Mouse (Mus musculus) layer of hippocampus, adult 9-10 months (tissue): Measurements from ENCODE around the gene Fam20c.

Source experiments
- DNase-seq: peaks from one replicate; pipeline ENCODE4 v3.0.0; 2022; ENCODE audit warnings: low spot score

The Fam20c gene

DNA sequence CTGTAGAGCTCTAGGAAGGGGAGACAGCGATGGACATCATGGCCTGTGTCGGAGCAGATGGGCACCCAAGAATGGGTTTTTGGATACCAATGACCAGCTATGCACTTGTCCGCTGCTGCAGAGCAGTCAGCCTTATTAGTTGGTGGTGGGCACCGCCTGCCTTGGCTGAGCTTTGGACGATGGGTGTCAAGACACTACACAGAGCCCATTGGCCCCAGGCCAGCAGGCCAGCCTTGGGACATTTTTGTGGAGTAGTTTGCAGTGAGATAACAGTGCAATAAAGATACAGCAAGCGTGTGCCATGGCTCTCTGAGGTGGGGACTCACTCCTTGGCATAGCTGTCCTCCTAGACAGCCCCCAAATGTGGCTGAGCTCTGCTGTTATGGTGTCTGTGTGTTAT lies 55.5 kb downstream of the Fam20c start:
- DNase-seq = no peak

DNA sequence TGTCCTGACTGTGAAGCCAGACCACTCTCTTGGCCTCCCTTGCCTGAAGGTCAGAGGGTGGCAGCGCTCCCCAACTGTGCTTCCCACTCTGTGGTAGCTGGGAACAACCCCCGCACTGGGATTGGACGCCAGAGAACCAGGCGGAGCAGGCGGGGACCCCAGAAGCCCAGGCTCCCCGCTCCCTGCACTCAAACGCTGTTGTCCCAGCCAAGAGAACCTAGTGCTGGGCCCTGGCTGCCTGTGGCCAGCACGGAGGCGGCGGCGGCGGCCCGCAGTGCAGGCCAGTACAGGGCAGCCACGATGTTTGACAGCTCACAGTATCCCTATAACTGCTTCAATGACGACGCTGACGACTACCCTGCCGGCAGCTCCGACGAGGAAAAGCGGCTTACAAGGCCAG lies 65.5 kb downstream of the Fam20c start, which contains the start of gene Gm5294:
TSS of gene Gm5294 (plus strand) at position 301 of the 400 bp plus-strand sequence.
- no peak for DNase-seq

DNA sequence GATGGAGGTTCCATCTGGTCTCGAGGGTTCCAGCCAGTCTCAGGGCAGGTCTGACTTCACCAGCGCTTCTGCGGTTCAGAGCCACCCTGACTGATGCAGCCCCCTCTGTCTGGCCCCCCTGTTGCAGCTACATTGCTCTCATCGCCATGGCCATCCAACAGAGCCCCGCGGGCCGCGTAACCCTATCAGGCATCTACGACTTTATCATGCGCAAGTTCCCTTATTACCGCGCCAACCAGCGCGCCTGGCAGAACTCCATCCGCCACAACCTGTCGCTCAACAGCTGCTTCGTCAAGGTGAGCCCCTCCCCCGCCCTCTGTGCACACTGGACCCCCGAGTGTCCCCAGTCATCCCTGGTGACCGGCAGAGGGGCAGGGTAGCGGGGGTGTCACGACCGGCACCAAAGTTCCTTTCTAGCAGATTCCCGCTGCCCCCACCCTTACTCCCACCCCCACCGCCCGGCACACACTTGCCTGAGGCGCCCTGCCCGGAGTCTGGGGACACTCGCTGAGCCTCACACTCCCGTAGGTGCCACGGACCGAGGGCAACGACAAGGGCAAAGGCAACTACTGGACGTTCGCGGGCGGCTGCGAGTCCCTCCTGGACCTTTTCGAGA lies 66.5 kb downstream of the Fam20c start:
- no peak for DNase-seq

DNA sequence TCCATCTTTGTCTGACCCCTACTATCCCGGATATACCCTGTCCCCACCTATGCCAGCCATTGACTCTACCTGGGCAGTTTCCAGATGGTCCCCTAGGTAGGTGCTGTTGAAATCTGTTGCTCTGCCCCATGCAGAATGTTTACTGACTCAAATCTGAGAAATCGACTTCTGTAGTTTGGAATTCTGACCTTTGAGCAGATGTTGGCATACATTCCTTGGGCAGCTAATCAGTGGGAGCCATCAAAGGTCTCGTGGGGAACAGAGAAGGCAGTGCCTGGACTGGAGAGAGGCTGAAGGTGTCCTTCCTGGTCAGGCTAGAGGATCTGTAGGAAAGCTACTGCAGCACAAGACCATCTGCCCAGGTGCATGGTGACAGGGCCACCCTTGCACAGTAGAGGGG lies 70.8 kb downstream of the Fam20c start:
- DNase-seq = no peak

DNA sequence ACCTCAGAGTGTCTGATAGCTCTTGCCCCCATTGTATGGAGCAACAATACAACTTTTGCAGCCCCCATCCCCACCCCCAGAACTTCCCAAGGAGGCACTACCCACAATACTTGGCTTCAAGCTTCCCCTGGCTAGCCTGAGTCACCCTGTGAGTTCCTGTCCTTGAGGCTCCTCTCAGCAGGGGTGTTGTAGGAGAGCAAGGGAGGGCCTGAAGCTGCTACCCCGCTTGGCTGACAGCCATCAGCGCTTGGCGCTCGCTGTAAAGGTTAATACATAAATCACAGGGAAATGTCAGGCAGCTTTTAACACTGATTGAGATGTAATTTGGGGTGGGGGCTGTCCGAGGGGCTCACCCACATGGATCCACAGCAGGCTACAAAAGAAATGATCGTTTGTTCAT lies 79.1 kb downstream of the Fam20c start:
- DNase-seq = no peak

DNA sequence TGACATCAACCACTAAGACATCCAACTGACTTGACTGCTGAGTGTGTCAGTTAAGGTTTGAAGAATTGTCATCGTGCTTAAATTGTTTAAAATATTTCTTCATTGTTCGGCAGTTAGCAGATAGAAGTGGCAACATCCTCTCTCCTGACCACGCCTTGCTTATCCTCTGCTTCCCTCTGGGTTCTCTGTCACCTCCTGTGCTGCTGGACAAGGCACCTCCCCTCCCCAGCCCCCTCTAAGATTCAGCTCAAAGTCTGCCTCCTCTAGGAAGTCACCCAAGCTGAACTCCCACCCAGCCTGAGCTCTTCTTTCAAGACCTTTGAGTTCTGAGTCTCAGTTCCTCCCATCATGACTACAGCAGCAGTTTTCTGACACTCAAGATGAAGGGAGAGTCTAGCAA lies 80.6 kb downstream of the Fam20c start:
- no peak for DNase-seq

DNA sequence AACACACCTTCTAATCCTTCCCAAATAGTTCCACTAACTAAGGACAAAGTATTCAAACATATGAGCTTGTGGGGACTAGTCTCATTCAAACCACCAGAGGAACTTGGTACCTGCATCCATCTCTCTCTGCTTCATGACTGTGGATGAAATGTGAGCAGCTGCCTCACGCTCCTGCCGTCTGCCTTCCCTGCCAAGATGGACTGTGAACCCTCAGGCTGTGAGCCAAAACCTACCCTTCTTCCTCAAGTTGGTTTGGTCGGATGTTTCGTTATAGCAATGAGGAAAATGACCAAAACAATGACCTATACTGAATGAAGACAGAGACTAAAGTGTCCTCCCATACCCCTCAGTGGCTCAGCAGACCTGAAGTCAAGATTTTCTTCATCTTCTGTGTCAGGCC lies 86.7 kb downstream of the Fam20c start:
- DNase-seq = no peak

DNA sequence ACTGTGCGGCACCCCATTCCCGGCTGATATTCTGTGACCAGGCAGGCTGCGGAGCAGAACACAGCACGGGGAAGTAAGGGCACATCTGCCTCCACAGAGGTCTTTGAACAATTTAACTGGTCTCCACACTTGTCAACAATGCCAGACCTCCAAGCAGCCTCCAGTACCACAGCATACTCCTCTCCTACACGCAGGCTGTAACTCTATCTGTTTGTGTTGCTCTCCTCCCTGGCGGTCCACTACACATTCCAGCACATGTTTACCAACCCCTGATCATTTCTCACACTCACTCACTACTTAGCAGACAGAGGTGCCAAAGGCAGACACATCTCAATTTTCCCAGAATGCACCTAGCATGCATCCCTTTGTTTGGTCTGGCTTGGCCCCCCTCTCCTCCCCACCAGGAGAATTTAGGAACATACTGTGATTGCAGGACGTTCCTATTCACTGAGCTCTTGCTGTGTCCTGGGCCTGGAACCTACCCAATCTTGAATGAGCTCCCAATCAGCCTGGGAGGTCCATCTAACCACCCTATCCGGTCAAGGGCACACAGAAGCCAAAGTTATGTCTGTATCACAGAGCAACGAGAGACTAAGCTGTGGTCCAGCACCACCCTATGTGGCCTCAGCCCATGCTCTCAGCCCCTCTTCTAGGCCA lies 89.0 kb downstream of the Fam20c start:
- no peak for DNase-seq

DNA sequence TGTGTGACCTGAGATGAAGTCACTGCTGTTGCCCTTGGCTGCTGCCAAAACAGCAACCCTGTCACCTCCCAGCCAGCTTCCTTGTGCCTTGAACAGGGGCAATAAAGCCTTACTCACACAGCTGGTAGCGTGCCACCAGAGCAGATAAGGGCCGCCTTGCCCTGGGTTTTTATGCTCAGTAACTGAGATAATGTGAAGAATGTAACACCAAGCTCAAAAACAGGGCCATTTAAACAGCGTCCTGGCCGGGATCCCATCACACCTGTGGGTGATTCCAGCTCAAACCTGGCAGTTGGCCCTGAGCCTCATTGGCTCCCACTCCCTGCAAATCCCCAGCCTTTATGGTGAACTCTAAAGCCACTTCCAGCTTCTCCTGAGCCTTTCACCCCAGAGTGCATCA lies 92.2 kb downstream of the Fam20c start:
- no peak for DNase-seq

DNA sequence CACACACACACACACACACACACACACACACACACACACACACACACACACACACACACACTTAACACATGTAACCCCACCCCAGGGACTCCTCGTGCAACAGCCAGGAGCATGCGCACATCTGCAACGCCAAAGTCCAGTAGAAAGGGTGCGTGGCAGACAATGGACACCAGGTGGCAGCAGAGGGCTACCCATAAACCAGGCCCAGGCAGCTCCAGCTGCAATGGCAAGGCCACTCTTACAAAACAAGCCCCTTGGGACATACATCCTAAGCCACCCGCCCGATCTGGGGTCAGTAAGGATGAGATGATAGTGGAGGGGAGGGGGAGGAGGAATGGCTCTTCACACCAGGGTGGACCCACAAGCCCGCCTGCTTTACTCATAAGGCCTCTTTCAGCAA lies 93.8 kb downstream of the Fam20c start:
- peak; percentile 96 for DNase-seq

DNA sequence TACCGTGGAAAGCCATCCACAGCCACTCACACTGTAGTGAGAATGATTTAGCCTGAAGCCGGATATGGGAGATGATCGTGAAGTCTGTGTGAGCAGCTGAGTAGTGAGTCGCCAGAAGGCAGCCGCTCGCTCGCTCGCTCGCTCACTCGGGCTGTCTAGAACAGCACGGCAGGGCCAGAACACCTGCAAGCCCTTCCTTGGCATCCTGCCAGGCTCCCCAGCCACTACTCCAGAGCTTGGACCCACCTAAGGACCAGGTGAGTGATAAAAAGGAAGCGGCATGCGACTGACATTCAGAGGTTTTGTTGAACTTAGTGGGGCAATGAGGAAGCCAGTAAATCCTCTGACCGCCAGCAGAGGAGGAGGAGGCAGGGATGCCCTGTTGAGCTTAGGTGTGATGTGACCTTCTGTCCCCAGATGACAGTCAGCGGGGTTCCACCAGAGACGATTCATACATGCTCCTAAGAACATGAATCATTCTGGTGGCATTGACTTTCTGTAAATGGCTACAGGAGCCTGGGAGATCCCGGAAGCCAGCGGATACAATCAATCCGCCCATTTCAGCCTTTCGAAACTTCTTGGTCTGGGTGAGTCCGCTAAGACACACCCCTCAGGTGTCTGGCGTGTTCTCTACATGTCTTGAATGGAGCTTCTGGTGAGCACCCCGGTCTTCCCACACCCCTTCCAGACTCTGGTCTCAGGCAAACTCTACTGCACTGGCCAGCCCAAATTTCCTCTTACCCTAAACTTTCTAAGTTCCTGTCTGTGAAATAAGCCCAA lies 95.6 kb downstream of the Fam20c start:
- DNase-seq = no peak

DNA sequence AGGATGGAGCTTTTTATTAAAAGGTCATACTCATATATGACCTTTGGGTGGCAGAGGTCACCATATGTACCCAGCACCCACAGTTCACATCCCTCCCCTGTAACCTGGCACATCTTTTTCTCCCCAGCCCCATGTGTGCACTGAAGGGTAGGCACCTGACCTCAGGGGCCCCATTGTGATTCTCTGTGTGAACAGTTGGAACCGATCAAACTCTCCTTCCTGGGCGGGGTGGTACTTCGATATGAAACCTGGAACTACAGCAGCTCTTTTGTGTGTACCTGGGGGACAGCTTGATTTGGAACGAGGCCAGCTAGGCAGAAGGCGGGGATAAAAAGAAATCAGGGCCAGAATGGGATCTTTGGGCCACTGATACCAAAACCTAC lies 96.1 kb downstream of the Fam20c start:
- no peak for DNase-seq

DNA sequence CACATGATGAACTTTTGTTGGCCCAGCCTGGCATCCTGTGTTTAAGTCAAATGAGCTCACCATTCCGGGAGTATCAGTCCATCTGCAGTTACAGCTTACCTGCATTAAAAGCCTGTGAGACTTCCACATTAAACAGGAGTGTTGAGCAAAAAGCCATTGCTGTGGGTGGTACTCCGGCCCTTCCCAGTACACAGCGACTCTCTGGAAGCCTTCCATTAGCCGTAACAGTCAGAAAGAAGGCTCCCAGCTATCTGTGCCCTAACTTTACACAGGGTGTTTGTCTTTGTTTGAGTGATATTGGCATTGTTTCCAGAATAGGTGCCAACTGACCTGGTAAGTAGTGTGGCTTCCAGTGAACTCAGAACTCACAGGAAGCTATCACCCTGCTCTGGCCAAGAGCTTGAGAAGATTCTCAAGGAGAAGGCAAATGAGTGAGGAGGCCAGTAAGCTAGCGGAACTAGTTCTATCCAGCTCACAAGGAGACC lies 97.0 kb downstream of the Fam20c start:
- no peak for DNase-seq

DNA sequence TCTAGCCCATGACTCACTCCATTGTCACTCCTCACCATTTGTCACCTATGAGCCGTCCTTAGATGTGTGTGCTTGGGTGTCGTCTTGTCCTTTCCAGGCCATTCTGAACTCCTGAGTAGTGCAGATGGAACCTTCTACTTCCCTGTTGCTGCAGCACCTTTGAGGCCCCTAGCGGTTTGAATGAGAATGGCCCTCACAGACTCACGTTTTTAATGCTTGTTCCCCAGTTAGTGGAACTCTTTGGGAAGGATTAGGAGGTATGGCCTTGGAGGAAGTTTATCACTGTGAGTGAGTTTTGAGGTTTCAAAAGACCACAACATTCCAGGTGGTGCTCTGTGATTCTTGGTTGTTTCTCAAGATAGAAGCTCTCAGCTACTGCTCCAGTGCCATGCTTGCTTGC lies 97.8 kb downstream of the Fam20c start:
- DNase-seq = no peak

DNA sequence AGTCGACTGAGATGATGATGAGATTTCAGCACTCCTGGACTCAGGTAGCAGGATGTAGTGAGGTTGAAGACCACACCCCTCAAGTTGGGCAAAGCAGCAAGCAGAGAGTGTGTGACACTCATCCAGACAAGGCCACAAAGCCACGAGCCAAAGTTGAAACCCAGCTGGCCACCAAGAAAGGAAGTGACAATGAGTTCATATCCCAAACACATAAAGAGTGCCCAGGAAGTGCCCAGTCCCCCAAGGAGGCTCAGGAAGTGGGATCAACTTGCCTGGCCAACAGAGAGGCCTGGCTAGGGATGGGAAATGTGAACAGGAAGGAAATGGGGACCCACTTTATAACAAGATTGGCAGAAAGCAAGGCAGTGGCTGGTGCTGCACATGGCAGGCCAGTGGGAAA lies 99.0 kb downstream of the Fam20c start:
- no peak for DNase-seq

DNA sequence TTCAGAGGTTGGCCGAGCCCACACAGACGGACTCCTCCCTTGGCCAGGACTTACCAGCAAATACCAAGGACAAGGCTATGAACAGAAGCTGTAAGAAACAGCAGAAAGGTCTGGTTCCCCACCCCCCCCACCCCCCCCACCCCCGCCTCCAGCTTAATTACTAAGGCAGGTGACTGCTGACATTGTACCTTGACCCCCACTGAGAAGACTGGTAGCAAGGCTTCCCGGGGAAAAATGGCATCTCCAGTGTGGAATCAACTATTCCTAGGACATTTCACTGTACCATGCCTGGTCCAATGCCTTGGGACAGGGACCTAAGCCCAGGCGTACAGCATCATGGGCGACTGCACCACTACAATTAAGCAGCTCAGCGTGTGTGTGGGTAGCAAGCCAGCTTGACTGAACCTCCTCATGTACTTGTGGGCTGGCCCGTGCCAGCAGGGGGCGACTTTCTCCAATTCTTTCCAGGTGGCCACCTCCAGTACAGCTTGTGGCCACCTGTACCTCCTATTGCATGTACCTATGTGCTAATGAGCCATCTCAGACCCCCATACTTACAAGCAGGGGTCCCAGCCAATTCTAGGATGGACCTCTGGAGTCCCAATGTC lies 102.8 kb downstream of the Fam20c start:
- peak; percentile 66 for DNase-seq

DNA sequence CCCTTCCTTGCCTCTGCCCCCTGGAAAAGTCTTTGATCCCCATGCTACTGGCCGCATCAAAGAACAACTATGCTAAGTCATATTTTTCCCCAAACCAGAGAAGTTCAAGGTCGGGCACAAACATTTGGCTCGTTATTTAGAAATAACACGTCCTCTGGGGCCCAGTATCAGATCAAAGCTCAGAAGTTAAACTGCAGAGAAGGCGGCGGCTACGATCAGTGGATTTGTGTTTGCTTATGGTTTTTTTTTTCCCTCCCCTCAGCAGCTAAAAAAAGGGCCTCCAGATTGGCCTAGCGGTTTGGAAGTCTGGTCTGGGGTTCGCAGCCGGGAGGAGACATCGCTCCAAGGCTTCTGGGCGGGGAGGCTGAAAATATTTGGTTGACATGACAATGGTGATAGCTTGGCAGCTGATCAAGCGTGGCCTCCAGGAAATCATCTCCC lies 103.5 kb downstream of the Fam20c start:
- no peak for DNase-seq
